Mouse (Mus musculus): ENCODE results near the gene Hivep3. TPM values are rescaled to one million over a fixed set of nuclear protein-coding genes. Genes with fewer than 3 reads are reported as not detected.

Gene Hivep3
- total and polyA plus RNA-seq, 3 experiments: 5.1 to 8.2 (median 6.0) TPM

- no peak; the same call in none of the 2 replicates for TF ChIP-seq CTCF (IDR thresholded peaks at IDR 0.05)
- no peak for TF ChIP-seq EP300 (IDR thresholded peaks at IDR 0.05; ENCODE audit: insufficient read depth, low read depth, low read length)
- TF ChIP-seq POLR2A (IDR thresholded peaks at IDR 0.05; ENCODE audit: insufficient read depth, low read depth, low read length): no peak
- Histone ChIP-seq H3K4me1 (ENCODE audit: control insufficient read depth, insufficient read depth, low read length) (no peaks in the 10 kb centered on the region), H3K27me3 (ENCODE audit: control insufficient read depth, insufficient read depth, low read length) (no peaks in the 10 kb centered on the region), H3K27ac (no peak overlapping the region), H3K36me3 (ENCODE audit: control insufficient read depth, insufficient read depth, low read length) (no peaks in the 10 kb centered on the region), H3K9ac (ENCODE audit: low read depth, low read length) (no peak overlapping the region), H3K79me2 (replicated peaks; ENCODE audit: control insufficient read depth, insufficient read depth, low read length) (no peaks in the 10 kb centered on the region), H3K4me3 (no peak overlapping the region)
- WGBS: 23% methylated on average over 8 of the region's 8 CpGs
- DNase-seq: peak; percentile 64 to 72
- intact Hi-C loops (cut with DNase I): loop anchor here (1.0 to 5.0 kb wide), 3 partner anchors 66 to 262 kb away; no protein-coding TSS in a partner anchor
These were observed 386.7 kb downstream of the Hivep3 start for GRCm38 (mm10) chr4:120120276-120120675.

- H3K9ac ChIP-seq (ENCODE audit: low read depth, low read length): no peak overlapping the region
- no peak for TF ChIP-seq POLR2A (IDR thresholded peaks at IDR 0.05; ENCODE audit: insufficient read depth, low read depth, low read length)
- no peak for TF ChIP-seq CTCF (IDR thresholded peaks at IDR 0.05)
- no peak for TF ChIP-seq EP300 (IDR thresholded peaks at IDR 0.05; ENCODE audit: insufficient read depth, low read depth, low read length)
- no peaks in the 10 kb centered on the region for H3K36me3 ChIP-seq (ENCODE audit: control insufficient read depth, insufficient read depth, low read length)
- no peak overlapping the region for H3K27ac ChIP-seq
- H3K4me3 ChIP-seq: no peak overlapping the region
- intact Hi-C loops (cut with DNase I): loop anchor here (5.0 kb wide), 2 partner anchors 198 to 258 kb away; no protein-coding TSS in a partner anchor
- WGBS: 62% methylated on average over 6 of the region's 6 CpGs
- no peaks in the 10 kb centered on the region for H3K79me2 ChIP-seq (replicated peaks; ENCODE audit: control insufficient read depth, insufficient read depth, low read length)
- peaks cover 1% of the 10 kb centered on the region; the same call in 1 of the 2 replicates for H3K4me1 ChIP-seq (ENCODE audit: control insufficient read depth, insufficient read depth, low read length)
- H3K27me3 ChIP-seq (ENCODE audit: control insufficient read depth, insufficient read depth, low read length): no peaks in the 10 kb centered on the region
- DNase-seq: no peak
These were observed 391.1 kb downstream of the Hivep3 start for GRCm38 (mm10) chr4:120124656-120125055.

- Histone ChIP-seq H3K27me3 (ENCODE audit: control insufficient read depth, insufficient read depth, low read length) (no peaks in the 10 kb centered on the region), H3K27ac (no peak overlapping the region), H3K4me1 (ENCODE audit: control insufficient read depth, insufficient read depth, low read length) (peaks cover 1% of the 10 kb centered on the region; the same call in 1 of the 2 replicates), H3K36me3 (ENCODE audit: control insufficient read depth, insufficient read depth, low read length) (no peaks in the 10 kb centered on the region), H3K79me2 (replicated peaks; ENCODE audit: control insufficient read depth, insufficient read depth, low read length) (no peaks in the 10 kb centered on the region), H3K9ac (ENCODE audit: low read depth, low read length) (no peak overlapping the region), H3K4me3 (no peak overlapping the region)
- intact Hi-C loops (cut with DNase I): no loop called here
- WGBS: 59% methylated on average over 6 of the region's 6 CpGs
- DNase-seq: peak; percentile 61 to 74
- TF ChIP-seq POLR2A (IDR thresholded peaks at IDR 0.05; ENCODE audit: insufficient read depth, low read depth, low read length) (no peak), CTCF (IDR thresholded peaks at IDR 0.05) (no peak), EP300 (IDR thresholded peaks at IDR 0.05; ENCODE audit: insufficient read depth, low read depth, low read length) (no peak)
These were observed 392.5 kb downstream of the Hivep3 start for GRCm38 (mm10) chr4:120126047-120126446.

- Histone ChIP-seq H3K27me3 (ENCODE audit: control insufficient read depth, insufficient read depth, low read length) (no peaks in the 10 kb centered on the region), H3K79me2 (replicated peaks; ENCODE audit: control insufficient read depth, insufficient read depth, low read length) (no peaks in the 10 kb centered on the region), H3K27ac (no peak overlapping the region), H3K9ac (ENCODE audit: low read depth, low read length) (no peak overlapping the region), H3K4me1 (ENCODE audit: control insufficient read depth, insufficient read depth, low read length) (peaks cover 1% of the 10 kb centered on the region; the same call in 1 of the 2 replicates), H3K4me3 (no peak overlapping the region), H3K36me3 (ENCODE audit: control insufficient read depth, insufficient read depth, low read length) (no peaks in the 10 kb centered on the region)
- 90% methylated on average over 3 of the region's 3 CpGs for WGBS
- DNase-seq: no peak
- TF ChIP-seq CTCF (IDR thresholded peaks at IDR 0.05) (no peak), EP300 (IDR thresholded peaks at IDR 0.05; ENCODE audit: insufficient read depth, low read depth, low read length) (no peak), POLR2A (IDR thresholded peaks at IDR 0.05; ENCODE audit: insufficient read depth, low read depth, low read length) (no peak)
- intact Hi-C loops (cut with DNase I): no loop called here
These were observed 393.7 kb downstream of the Hivep3 start for GRCm38 (mm10) chr4:120127333-120127732.

- H3K79me2 ChIP-seq (replicated peaks; ENCODE audit: control insufficient read depth, insufficient read depth, low read length): no peaks in the 10 kb centered on the region
- intact Hi-C loops (cut with DNase I): loop anchor here (2.0 kb wide), 1 partner anchor 497 kb away; no protein-coding TSS in a partner anchor
- DNase-seq: peak; percentile 63 to 82
- H3K27ac ChIP-seq: no peak overlapping the region
- H3K36me3 ChIP-seq (ENCODE audit: control insufficient read depth, insufficient read depth, low read length): no peaks in the 10 kb centered on the region
- peaks cover 1% of the 10 kb centered on the region; the same call in 1 of the 2 replicates for H3K4me1 ChIP-seq (ENCODE audit: control insufficient read depth, insufficient read depth, low read length)
- H3K27me3 ChIP-seq (ENCODE audit: control insufficient read depth, insufficient read depth, low read length): no peaks in the 10 kb centered on the region
- H3K9ac ChIP-seq (ENCODE audit: low read depth, low read length): no peak overlapping the region
- 72% methylated on average over 4 of the region's 4 CpGs for WGBS
- no peak overlapping the region for H3K4me3 ChIP-seq
- TF ChIP-seq EP300 (IDR thresholded peaks at IDR 0.05; ENCODE audit: insufficient read depth, low read depth, low read length): peak; percentile 68; the same call in 1 of the 2 replicates
- TF ChIP-seq CTCF (IDR thresholded peaks at IDR 0.05): no peak
These were observed 394.4 kb downstream of the Hivep3 start for GRCm38 (mm10) chr4:120128033-120128432.

GRCm38 (mm10) chr4:120129233-120129885, 395.8 kb downstream of the Hivep3 start:
- TF ChIP-seq CTCF (IDR thresholded peaks at IDR 0.05) (peak; percentile 85), POLR2A (IDR thresholded peaks at IDR 0.05; ENCODE audit: insufficient read depth, low read depth, low read length) (no peak), EP300 (IDR thresholded peaks at IDR 0.05; ENCODE audit: insufficient read depth, low read depth, low read length) (peak; percentile 86)
- no peaks in the 10 kb centered on the region for H3K27me3 ChIP-seq (ENCODE audit: control insufficient read depth, insufficient read depth, low read length)
- DNase-seq: peak; percentile 55 to 70
- no peak overlapping the region for H3K9ac ChIP-seq (ENCODE audit: low read depth, low read length)
- peaks cover 1% of the 10 kb centered on the region; the same call in 1 of the 2 replicates for H3K4me1 ChIP-seq (ENCODE audit: control insufficient read depth, insufficient read depth, low read length)
- 41% methylated on average over 4 of the region's 4 CpGs for WGBS
- no peaks in the 10 kb centered on the region for H3K79me2 ChIP-seq (replicated peaks; ENCODE audit: control insufficient read depth, insufficient read depth, low read length)
- no peak overlapping the region for H3K4me3 ChIP-seq
- H3K27ac ChIP-seq: no peak overlapping the region
- intact Hi-C loops (cut with DNase I): loop anchor here (2.0 kb wide), 1 partner anchor 499 kb away; no protein-coding TSS in a partner anchor
- H3K36me3 ChIP-seq (ENCODE audit: control insufficient read depth, insufficient read depth, low read length): no peaks in the 10 kb centered on the region
